Mouse (Mus musculus) cortical plate, adult 2 months (tissue): ENCODE measurements around the gene Tmem164.

Source experiments
- CTCF ChIP-seq: fragments of 200-500 bp; IDR thresholded peaks from 2 replicates; pipeline ENCODE4 v1.5.1; 2011; ENCODE audit warnings: mild to moderate bottlenecking, control low read depth, low read length; ENCODE audit not compliant: insufficient read depth; ENCODE audit errors: extremely low read depth
- POLR2A ChIP-seq: fragments of 200-500 bp; IDR thresholded peaks from 2 replicates; pipeline ENCODE4 v1.6.1; 2011; ENCODE audit warnings: mild to moderate bottlenecking, low read length, control low read depth; ENCODE audit not compliant: insufficient read depth; ENCODE audit errors: extremely low read depth

GRCm38 (mm10) chrX:142670121-142670520, 11.1 kb upstream of the Tmem164 start:
- TF ChIP-seq POLR2A = no peak
- TF ChIP-seq CTCF = no peak
